Mouse (Mus musculus): ENCODE data around the gene Hecw2.

DNA sequence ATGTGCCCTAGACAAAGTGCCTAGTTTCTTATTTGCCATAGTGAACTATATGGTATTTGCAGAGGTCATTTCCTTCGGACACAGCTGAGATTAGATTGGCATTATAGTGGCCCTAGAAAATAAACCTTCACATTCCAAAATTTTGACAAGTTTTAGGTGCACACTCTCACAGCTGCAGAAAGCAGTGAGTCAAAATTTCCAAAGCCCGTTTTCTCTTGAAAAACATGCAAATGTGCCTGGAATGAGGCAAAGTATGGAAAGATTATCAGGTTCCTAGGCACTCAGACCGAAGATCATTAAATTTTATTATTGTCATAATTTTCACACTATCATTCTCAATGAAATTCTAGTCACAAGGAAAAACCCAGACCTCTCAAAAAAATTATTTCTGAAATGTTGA is 334.4 kb downstream of the Hecw2 start:
- no peak for TF ChIP-seq POLR2A (IDR thresholded peaks at IDR 0.05; ENCODE audit: borderline replicate concordance, control insufficient read depth, low read depth, low read length)
- TF ChIP-seq CTCF (IDR thresholded peaks at IDR 0.05; ENCODE audit: control insufficient read depth, insufficient read depth, low read length) = no peak
